Mouse (Mus musculus) urinary bladder, postnatal 4 days (tissue): ENCODE results near the gene Cog2.

Experiments
- DNase-seq, 2 experiments: peaks; one replicate each; pipeline ENCODE4 v3.0.0; 2021 to 2022; ENCODE audit warnings: low spot score in 2 of 2

Cog2 gene

GRCm38 (mm10) chr8:124516525-124516924, 4.0 kb upstream of the Cog2 start:
- DNase-seq, result no peak

- DNase-seq, result no peak
Observed at GRCm38 (mm10) chr8:124517142-124517541, 3.4 kb upstream of the Cog2 start.

GRCm38 (mm10) chr8:124521946-124522345, 1.4 kb downstream of the Cog2 start:
- DNase-seq, result no peak

- DNase-seq, result no peak
Observed at GRCm38 (mm10) chr8:124526261-124526660, 5.7 kb downstream of the Cog2 start.

GRCm38 (mm10) chr8:124530076-124530475, 9.5 kb downstream of the Cog2 start:
- no peak for DNase-seq

- DNase-seq, result no peak
Observed at GRCm38 (mm10) chr8:124530556-124530955, 10.0 kb downstream of the Cog2 start.

- no peak for DNase-seq
Observed at GRCm38 (mm10) chr8:124530996-124531395, 10.4 kb downstream of the Cog2 start.

- DNase-seq, result no peak
Observed at GRCm38 (mm10) chr8:124532626-124533025, 12.1 kb downstream of the Cog2 start.

- DNase-seq, result no peak
Observed at GRCm38 (mm10) chr8:124535451-124535850, 14.9 kb downstream of the Cog2 start.

- no peak for DNase-seq
Observed at GRCm38 (mm10) chr8:124540906-124541305, 20.3 kb downstream of the Cog2 start.

GRCm38 (mm10) chr8:124542001-124542400, 21.4 kb downstream of the Cog2 start:
- DNase-seq, result no peak

GRCm38 (mm10) chr8:124543272-124543671, 22.7 kb downstream of the Cog2 start:
- DNase-seq, result no peak

GRCm38 (mm10) chr8:124546371-124546770, 25.8 kb downstream of the Cog2 start:
- no peak for DNase-seq

GRCm38 (mm10) chr8:124546815-124547214, 26.2 kb downstream of the Cog2 start:
- no peak for DNase-seq

- DNase-seq, result no peak
Observed at GRCm38 (mm10) chr8:124547269-124547668, 26.7 kb downstream of the Cog2 start.

GRCm38 (mm10) chr8:124548187-124548586, 27.6 kb downstream of the Cog2 start:
- DNase-seq, result no peak

- DNase-seq, result no peak
Observed at GRCm38 (mm10) chr8:124551011-124551661, 30.6 kb downstream of the Cog2 start.

- DNase-seq, result no peak
Observed at GRCm38 (mm10) chr8:124555113-124555750, 34.7 kb downstream of the Cog2 start.

GRCm38 (mm10) chr8:124556164-124556563, 35.6 kb downstream of the Cog2 start:
- no peak for DNase-seq

GRCm38 (mm10) chr8:124556658-124557057, 36.1 kb downstream of the Cog2 start:
- no peak for DNase-seq

GRCm38 (mm10) chr8:124557476-124557875, 36.9 kb downstream of the Cog2 start:
- DNase-seq, result no peak

GRCm38 (mm10) chr8:124567126-124567525, 46.6 kb downstream of the Cog2 start:
- DNase-seq, result no peak

GRCm38 (mm10) chr8:124567584-124567983, 47.0 kb downstream of the Cog2 start:
- DNase-seq, result no peak

GRCm38 (mm10) chr8:124569100-124569499, 48.5 kb downstream of the Cog2 start:
- no peak for DNase-seq
